Mouse (Mus musculus): Measurements from ENCODE around the gene Fbln2.

Gene Fbln2

GRCm38 (mm10) chr6:91231523-91231922 lies 19.3 kb downstream of the Fbln2 start:
- no peak for DNase-seq

- peak; percentile 75 for DNase-seq
Observed at GRCm38 (mm10) chr6:91233011-91233410, 20.8 kb downstream of the Fbln2 start.

- DNase-seq = no peak
Observed at GRCm38 (mm10) chr6:91233424-91234015, 21.3 kb downstream of the Fbln2 start.

GRCm38 (mm10) chr6:91236006-91236405 lies 23.8 kb downstream of the Fbln2 start:
- DNase-seq = no peak

DNA sequence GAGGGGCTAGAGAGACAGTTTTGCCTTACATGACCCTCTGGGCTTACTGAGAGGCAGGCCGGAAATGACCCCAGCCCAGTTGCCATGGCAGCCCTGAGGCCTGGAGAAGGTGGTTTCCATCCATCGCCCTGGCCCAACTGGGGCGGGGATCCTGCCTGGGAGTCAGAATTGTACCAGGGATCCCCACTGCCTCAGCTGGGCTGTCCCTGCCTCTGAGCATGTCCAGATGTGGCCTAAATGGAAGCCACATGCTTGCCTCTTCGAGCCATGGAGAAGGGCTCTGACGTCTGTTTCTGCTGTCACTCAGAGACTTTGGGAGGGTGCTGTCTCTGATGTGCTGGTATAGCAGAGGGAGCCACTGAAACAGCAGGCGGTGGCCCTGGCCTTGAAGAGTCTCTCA lies 24.2 kb downstream of the Fbln2 start:
- DNase-seq = no peak

- DNase-seq = no peak
Observed at GRCm38 (mm10) chr6:91237273-91237672, 25.0 kb downstream of the Fbln2 start.

GRCm38 (mm10) chr6:91240537-91240936 lies 28.3 kb downstream of the Fbln2 start:
- DNase-seq = no peak

GRCm38 (mm10) chr6:91240964-91241363 lies 28.7 kb downstream of the Fbln2 start:
- DNase-seq = peak; percentile 64

GRCm38 (mm10) chr6:91243395-91243794 lies 31.1 kb downstream of the Fbln2 start:
- DNase-seq = no peak

DNA sequence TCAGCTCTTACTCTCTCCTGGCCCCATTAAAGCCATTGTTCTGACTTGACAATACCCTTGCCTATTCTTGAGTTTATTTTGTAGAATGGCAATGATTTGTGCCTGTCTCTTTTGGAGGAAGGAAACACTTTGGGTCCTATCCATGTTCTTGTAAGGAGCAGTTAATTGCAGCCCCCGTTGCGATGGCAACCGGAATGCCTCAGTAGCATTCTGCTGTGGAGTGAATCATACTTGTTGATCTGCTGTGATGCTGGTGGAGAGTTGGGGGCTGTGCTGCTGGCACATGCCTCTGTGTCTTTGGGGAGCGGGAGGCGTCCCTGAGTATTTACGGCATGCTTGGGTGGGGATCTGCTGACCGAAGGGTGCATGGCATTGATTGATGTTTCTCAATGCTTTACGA lies 32.1 kb downstream of the Fbln2 start:
- DNase-seq = no peak

GRCm38 (mm10) chr6:91245331-91245730 lies 33.1 kb downstream of the Fbln2 start:
- no peak for DNase-seq

- no peak for DNase-seq
Observed at GRCm38 (mm10) chr6:91247343-91247742, 35.1 kb downstream of the Fbln2 start.

DNA sequence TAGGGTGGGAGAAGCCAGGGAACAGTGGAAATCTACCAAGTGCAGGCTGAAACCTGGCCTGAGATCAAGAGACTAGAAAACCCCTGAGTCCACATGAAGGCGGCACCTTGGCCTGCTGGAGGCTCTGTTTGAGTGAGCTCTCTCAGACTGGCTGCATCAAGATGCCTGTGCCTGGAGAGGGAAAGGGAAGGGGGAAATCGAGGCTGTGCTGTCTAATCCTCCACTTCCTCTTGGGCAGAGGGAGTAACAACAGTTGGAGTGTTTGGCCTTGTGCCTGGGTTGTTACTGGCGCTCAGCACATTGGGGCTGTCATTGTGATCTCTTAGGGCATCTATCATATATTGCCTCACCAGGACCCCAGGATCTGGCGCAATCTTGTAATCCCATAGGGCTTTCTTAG lies 36.4 kb downstream of the Fbln2 start:
- no peak for DNase-seq

- no peak for DNase-seq
Observed at GRCm38 (mm10) chr6:91249797-91250196, 37.5 kb downstream of the Fbln2 start.

DNA sequence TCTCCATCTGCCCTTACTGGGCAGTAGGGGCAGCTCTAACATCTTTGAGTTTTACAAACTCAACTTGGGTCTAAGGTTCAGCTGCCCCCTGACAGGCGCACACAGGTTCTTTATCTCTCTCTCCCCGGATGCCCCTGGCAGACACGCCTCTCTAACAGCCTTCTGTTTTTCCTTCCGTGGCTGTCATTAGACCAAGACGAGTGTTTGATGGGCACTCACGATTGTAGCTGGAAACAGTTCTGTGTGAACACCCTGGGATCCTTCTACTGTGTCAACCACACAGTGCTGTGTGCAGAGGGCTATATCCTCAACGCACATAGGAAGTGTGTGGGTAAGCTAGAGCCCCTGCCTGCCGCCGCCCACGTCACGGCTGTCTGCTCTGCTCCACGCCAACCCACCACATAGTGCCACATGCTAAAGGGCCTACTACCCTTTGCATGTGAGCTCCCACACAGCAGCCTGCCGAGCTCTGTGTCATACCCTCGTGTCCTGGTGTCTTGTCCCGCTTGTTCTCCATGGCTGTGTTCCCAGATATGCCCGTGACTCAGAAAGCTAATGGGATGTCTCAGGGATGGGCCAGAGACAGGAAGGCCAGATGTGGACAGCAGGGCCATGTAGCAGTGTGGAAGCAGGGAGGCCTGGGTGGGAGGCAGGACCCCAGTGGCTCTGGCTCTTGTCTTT lies 47.3 kb downstream of the Fbln2 start:
- no peak for DNase-seq

- no peak for DNase-seq
Observed at GRCm38 (mm10) chr6:91260347-91260986, 48.2 kb downstream of the Fbln2 start.

- DNase-seq = no peak
Observed at GRCm38 (mm10) chr6:91260987-91261367, 48.7 kb downstream of the Fbln2 start.

DNA sequence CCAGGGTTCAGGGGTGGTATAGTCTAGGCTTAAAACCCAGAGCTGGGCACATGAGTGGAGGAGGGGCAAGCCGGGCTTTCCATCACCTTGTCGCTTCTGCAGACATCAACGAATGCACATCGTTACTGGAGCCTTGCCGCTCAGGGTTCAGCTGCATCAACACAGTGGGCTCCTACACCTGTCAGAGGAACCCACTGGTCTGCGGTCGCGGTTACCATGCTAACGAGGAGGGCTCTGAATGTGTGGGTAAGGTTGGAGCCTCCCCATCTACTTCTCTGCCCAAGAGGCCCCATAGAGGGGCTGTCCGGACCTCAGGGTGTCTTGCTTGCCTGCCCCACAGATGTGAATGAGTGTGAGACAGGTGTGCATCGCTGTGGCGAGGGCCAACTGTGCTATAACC lies 53.4 kb downstream of the Fbln2 start:
- no peak for DNase-seq

DNA sequence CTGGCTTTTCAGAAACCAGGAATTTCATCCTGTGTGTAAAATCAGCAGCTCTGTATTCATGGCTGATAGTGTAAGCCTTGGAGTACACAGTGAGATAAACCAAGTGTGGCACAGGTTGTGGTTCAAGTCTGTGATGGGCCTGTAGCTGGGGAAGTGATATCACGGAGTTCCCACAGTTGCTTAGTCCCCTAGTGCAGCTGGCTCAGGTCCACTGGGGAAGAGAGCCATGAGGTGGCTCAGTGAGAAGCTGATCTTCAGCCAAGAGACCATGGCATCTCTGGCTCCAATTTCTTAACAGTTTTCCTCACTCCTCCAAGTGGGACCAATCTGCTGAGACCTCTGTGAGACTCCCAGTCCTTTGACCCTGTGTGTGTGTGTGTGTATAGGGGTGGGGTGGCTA lies 54.4 kb downstream of the Fbln2 start:
- peak; percentile 63 for DNase-seq

- no peak for DNase-seq
Observed at GRCm38 (mm10) chr6:91268318-91268717, 56.1 kb downstream of the Fbln2 start.

- peak; percentile 66 for DNase-seq
Observed at GRCm38 (mm10) chr6:91277549-91277948, 65.3 kb downstream of the Fbln2 start.

- no peak for DNase-seq
Observed at GRCm38 (mm10) chr6:91278302-91278701, 66.0 kb downstream of the Fbln2 start.

DNA sequence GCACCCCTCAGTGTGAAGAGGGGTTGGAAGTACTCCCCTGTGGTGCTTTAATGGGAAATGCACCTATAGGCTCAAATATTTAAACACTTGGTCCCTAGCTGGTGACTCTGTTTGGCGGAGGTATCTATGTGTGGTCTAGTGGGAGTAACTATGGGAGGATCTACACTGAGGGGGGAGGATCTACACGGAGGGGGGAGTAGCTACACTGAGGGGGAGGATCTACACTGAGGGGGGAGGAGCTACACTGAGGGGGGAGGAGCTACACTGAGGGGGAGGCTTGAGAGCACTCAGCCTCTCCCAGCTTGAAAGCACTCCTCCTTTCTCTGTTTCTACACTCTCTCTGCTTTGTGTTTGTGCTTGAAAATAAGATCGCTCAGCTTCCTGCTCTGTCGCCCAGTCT lies 67.2 kb downstream of the Fbln2 start:
- DNase-seq = no peak

- peak; percentile 92 for DNase-seq
Observed at GRCm38 (mm10) chr6:91281206-91281605, 69.0 kb downstream of the Fbln2 start.
